Comparison of ENCODE assay signal across 7 mouse cellular contexts in genomic region chr16:86694497-86694896, GRCm38 (mm10).
DNase-seq lines count a peak whose midpoint lies in the region.

No protein-coding gene starts in this region.

- DNase-seq in NIH3T3 (ENCODE audit: low read depth), result peak; percentile 93
- peak; percentile 75 for DNase-seq in cerebellum, adult 11 months
- DNase-seq in gastrocnemius, postnatal 14 days, result peak; percentile 23
- DNase-seq in kidney, adult 11 months, result peak; percentile 49
- DNase-seq in lung, adult 18-20 months, result peak; percentile 44 to 52
- peak; percentile 4 for DNase-seq in telencephalon, adult 2 months (ENCODE audit: low read depth, low spot score)
- no peak for DNase-seq in B cell, adult 2 months

- intact Hi-C loops in gastrocnemius, postnatal 14 days (cut with DNase I; ENCODE audit: low total_unique reads), result no loop called here

Comparison
In these comparisons a context has a peak if more than half of its experiments do, and no peak if none do; other contexts are left out.
1. DNase-seq: peak in NIH3T3 (single experiment), cerebellum, adult 11 months (single experiment), gastrocnemius, postnatal 14 days (single experiment), kidney, adult 11 months (single experiment), lung, adult 18-20 months (2 of 2) and telencephalon, adult 2 months (single experiment); none in B cell, adult 2 months (0 of 2).